Mouse (Mus musculus): ENCODE results near the gene Cacna1h. TPM values are rescaled to one million over a fixed set of nuclear protein-coding genes. Genes with fewer than 3 reads are reported as not detected.
A peak's percentile ranks its signal among the peaks of the same experiment; 100 is the strongest.

The Cacna1h gene
- total RNA-seq, 2 experiments from 2014 or later, result 3.2 to 3.4 TPM

DNA sequence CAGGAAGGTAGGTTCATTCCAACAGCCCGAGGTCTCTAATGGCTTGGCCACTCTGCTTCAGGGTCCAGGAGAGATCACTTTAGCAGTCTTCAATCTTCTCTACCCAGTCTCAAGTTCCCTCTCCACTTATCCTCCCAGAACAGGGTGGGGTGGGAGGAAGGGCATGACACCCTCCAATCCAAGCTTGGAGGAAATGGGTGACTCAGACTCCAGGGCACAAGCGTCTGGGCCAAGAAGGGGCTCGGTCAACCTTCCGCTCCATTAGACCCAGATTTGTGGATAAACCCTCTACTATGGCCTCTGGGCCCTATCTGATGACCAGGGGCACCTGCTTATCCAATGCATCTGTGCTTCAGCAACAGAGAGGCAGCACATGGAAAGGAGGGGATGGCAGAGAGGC lies 88.1 kb downstream of the Cacna1h start, which contains the start of gene Tpsab1:
Tpsab1 (minus strand) TSS at position 101 of the 400 bp plus-strand sequence.
- DNase-seq, result no peak

DNA sequence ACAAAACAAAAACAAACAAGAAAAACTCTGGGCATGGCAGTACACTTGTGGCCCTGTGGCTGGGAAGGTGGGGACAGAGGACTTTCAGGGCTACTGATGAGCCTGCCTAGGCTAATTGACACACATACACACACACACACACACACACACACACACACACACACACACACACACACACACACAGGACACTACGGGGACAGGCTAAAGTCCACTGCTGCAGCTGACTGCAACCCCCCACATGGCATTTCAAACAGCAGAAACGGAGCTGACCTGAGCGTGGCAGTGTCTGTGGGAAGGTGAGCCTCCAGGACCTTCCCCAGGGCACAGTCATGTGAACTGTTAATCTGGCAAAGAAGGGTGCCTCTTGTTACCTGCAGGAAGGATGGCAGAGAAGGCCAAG lies 92.1 kb downstream of the Cacna1h start:
- DNase-seq, result no peak
- intact Hi-C loops (cut with DNase I; ENCODE audit: low total_unique reads), result no loop called here

More for the DNA sequence above, 88.1 kb downstream of the Cacna1h start, which contains the start of gene Tpsab1:
- intact Hi-C loops (cut with DNase I; ENCODE audit: low total_unique reads), result no loop called here

DNA sequence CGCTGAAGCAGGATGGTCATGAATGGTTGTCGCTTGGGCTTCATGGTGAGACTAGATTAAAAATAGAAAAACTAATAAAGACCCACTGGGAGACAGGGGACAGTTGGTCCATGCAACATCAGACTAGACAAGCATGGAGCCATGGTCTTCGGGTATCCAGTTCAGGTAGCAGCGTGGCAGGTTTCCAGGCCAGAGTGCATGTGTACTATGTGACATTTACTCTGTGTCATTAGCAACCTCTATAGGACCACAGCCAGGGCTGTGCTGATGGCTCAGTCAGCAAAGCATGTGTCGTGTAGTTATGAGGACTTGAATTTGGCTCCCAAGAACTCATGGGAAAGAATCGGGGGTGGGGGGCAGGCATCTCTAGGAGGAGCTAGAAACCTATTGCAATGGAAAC lies 93.6 kb downstream of the Cacna1h start:
- DNase-seq, result no peak
- intact Hi-C loops (cut with DNase I; ENCODE audit: low total_unique reads), result no loop called here

DNA sequence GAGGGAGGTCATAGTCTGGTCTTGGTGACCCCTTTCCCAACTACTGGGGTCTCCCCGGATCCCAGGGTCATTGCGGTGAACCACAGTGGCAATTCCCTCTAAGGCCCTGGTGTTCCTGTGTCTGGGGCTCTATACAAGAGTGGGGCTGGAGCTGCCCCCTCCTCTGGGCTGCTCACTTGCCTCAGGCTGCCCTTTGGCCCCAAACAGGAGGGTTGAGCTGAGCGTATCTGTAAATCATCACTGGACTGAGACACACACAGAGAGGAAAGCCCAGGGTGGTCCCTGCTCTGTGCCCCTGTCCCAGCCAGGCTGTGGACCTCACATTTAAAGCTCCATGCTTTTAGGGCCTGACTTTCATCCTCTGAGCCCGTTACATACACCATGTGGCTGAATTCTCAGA lies 95.4 kb downstream of the Cacna1h start:
- DNase-seq, result no peak
- intact Hi-C loops (cut with DNase I; ENCODE audit: low total_unique reads), result loop anchor here (10.0 kb wide), 1 partner anchor 137 kb away; no protein-coding TSS in a partner anchor

DNA sequence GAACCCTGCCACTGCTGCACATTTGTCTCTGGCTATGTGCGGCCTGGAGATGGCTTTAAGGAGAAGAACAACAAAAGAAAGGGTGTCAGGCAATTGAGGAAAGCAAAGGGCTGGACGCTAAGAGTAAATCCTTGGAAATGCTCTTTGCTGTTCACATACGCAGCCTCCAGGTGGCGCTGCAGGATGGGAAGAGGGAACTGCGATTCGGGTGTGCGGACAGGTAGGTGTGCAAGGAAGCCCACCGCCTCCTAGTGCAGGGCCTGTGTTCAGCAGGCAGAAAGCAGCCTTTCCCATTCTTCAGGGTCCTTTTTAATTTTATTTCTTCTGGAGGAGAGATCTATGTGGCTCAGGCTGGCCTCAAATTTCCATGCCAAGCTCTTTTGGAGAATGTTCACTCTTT lies 99.6 kb downstream of the Cacna1h start:
- peak; percentile 33 for DNase-seq
- intact Hi-C loops (cut with DNase I; ENCODE audit: low total_unique reads), result loop anchor here (10.0 kb wide), 1 partner anchor 141 kb away; no protein-coding TSS in a partner anchor

DNA sequence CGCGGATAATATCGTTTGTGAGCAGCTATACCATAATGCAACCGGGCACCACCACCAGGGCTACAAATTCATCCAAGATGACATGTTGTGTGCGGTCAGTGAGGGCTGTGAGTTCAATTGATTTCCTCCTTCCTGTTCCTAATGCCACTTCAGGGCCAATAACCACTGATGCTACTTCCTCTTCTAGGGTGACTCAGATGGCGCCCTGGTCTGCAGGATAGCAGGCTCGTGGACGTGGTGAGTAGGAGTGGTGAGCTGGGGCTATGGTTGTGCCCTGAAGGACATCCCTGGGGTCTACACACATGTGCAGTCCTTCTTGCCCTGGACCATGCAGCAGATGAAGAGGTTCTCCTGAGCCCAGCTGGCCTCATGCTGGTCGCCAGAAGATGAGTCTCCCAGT lies 101.3 kb downstream of the Cacna1h start:
- DNase-seq, result no peak
- intact Hi-C loops (cut with DNase I; ENCODE audit: low total_unique reads), result loop anchor here (10.0 kb wide), 1 partner anchor 142 kb away; no protein-coding TSS in a partner anchor

Other genes starting within 250 kb of the Cacna1h start
- 10 to 100 TPM; 13.0 to 13.1 TPM for gene BC003965, start 249.2 kb downstream of the Cacna1h start, total RNA-seq (2021)
- 1 to 10 TPM; 4.6 to 4.8 TPM for gene Unkl, start 245.4 kb downstream of the Cacna1h start, total RNA-seq (2021)
- gene Gnptg, start 193.7 kb downstream of the Cacna1h start, total RNA-seq (2021), result 10 to 100 TPM; 12.3 to 14.8 TPM
- gene Tsr3, start 193.6 kb downstream of the Cacna1h start, total RNA-seq (2021), result 10 to 100 TPM; 19.7 to 21.0 TPM
- gene Baiap3, start 177.4 kb downstream of the Cacna1h start, total RNA-seq (2021), result under 1 TPM in 1 of 2 experiments, not detected in 1; 0.41 TPM
- gene Ube2i, start 159.2 kb downstream of the Cacna1h start, total RNA-seq (2021), result 10 to 100 TPM; 74.9 to 82.6 TPM
- 1 to 10 TPM; 1.8 to 2.7 TPM for gene Prss34, start 135.4 kb downstream of the Cacna1h start, total RNA-seq (2021)
- not detected for gene Prss28, start 125.1 kb downstream of the Cacna1h start, total RNA-seq (2021)
- not detected for gene Prss29, start 115.1 kb downstream of the Cacna1h start, total RNA-seq (2021)
- 1 to 10 TPM; 4.0 to 4.7 TPM for gene Tpsab1, start 88.2 kb downstream of the Cacna1h start, total RNA-seq (2021)
- gene Tpsb2, start 67.5 kb downstream of the Cacna1h start, total RNA-seq (2021), result 10 to 100 TPM in 1 of 2 experiments, 1 to 10 TPM in 1; 9.4 to 12.6 TPM
- gene Tpsg1, start 64.5 kb downstream of the Cacna1h start, total RNA-seq (2021), result not detected
- gene Tekt4, start 20.8 kb upstream of the Cacna1h start, total RNA-seq (2021), result not detected
- gene Sstr5, start 63.5 kb upstream of the Cacna1h start, total RNA-seq (2021), result not detected
- gene Sox8, start 136.9 kb upstream of the Cacna1h start, total RNA-seq (2021), result 1 to 10 TPM; 7.2 to 8.8 TPM
- 10 to 100 TPM; 13.1 to 13.8 TPM for gene Lmf1, start 145.3 kb upstream of the Cacna1h start, total RNA-seq (2021)

Measured in gastrocnemius, postnatal 14 days (tissue).